Mouse (Mus musculus) CH12.LX (cell line): ENCODE results near the gene Papss1. TPM values are rescaled to one million over a fixed set of nuclear protein-coding genes. Genes with fewer than 3 reads are reported as not detected.

Source experiments
- DNase-seq: peaks from one replicate; pipeline ENCODE4 v3.0.0-alpha.2; 2013; ENCODE audit errors: extremely low read depth
- H3K27ac ChIP-seq: 2 replicates; pipeline ENCODE4 v1.5.1; 2012; ENCODE audit warnings: low read depth, mild to moderate bottlenecking, control low read depth, moderate library complexity; ENCODE audit not compliant: insufficient read depth
- H3K27me3 ChIP-seq: replicated peaks from 2 replicates; pipeline ENCODE3; 2012; ENCODE audit warnings: inconsistent platforms
- H3K36me3 ChIP-seq, 2 experiments: replicated peaks in 1 of 2; 2 replicates each; pipeline versions ENCODE3 to v1.6.1; 2012; ENCODE audit warnings: inconsistent platforms in 1 of 2, low read length in 1 of 2, mild to moderate bottlenecking in 1 of 2, mixed read lengths in 1 of 2, moderate library complexity in 1 of 2; ENCODE audit not compliant: control insufficient read depth in 1 of 2, insufficient read depth in 1 of 2
- H3K4me1 ChIP-seq, 2 experiments: 2 replicates each; pipeline ENCODE4 v1.6.1; 2012; ENCODE audit warnings: inconsistent platforms in 1 of 2, moderate library complexity in 1 of 2; ENCODE audit not compliant: insufficient read depth in 2 of 2, control insufficient read depth in 1 of 2
- H3K4me2 ChIP-seq: 2 replicates; pipeline ENCODE4 v1.6.1; 2012; ENCODE audit warnings: low read depth, mild to moderate bottlenecking, control low read depth; ENCODE audit not compliant: poor library complexity, insufficient read depth, severe bottlenecking
- H3K4me3 ChIP-seq, 3 experiments: fragments of 150-350 bp in 1 of 3; sonication (generic) in 1 of 3; replicated peaks in 1 of 3; 2 replicates each; pipeline versions ENCODE3 to v1.5.1; 2011 to 2012; ENCODE audit warnings: low read depth in 2 of 3, low read length in 2 of 3, mild to moderate bottlenecking in 2 of 3, moderate library complexity in 2 of 3, control low read depth in 1 of 3, improper control_type of control experiment in 1 of 3, inconsistent platforms in 1 of 3, mixed read lengths in 1 of 3; ENCODE audit not compliant: poor library complexity in 1 of 3
- H3K79me2 ChIP-seq: replicated peaks from 2 replicates; pipeline ENCODE4 v1.6.1; 2012; ENCODE audit warnings: mild to moderate bottlenecking, moderate library complexity; ENCODE audit not compliant: control insufficient read depth, poor library complexity, insufficient read depth, severe bottlenecking; ENCODE audit errors: extremely low read depth
- H3K9ac ChIP-seq: 2 replicates; pipeline ENCODE4 v1.6.1; 2012; ENCODE audit warnings: low read depth, mild to moderate bottlenecking, control low read depth, moderate library complexity; ENCODE audit not compliant: insufficient read depth
- H3K9me3 ChIP-seq: replicated peaks from 2 replicates; pipeline ENCODE3; 2012; ENCODE audit warnings: low read length, inconsistent platforms, mixed read lengths
- CHD1 ChIP-seq: IDR thresholded peaks from 2 replicates; pipeline ENCODE4 v1.6.1; 2012; ENCODE audit warnings: low read depth, low read length, improper control_type of control experiment, inconsistent platforms
- CTCF ChIP-seq, 2 experiments: IDR thresholded peaks in 1 of 2; conservative IDR thresholded peaks in 1 of 2; 2 replicates each; pipeline ENCODE4 v1.5.1; 2011 to 2012; ENCODE audit warnings: low read depth in 2 of 2, low read length in 2 of 2, improper control_type of control experiment in 1 of 2, inconsistent platforms in 1 of 2, mild to moderate bottlenecking in 1 of 2, moderate library complexity in 1 of 2
- E2F4 ChIP-seq: IDR thresholded peaks from 2 replicates; pipeline ENCODE4 v1.6.1; 2011; ENCODE audit warnings: low read depth, low read length, improper control_type of control experiment; ENCODE audit not compliant: insufficient replicate concordance
- ELF1 ChIP-seq: IDR thresholded peaks from 2 replicates; pipeline ENCODE4 v1.6.1; 2014; ENCODE audit warnings: low read depth, mild to moderate bottlenecking, inconsistent platforms, low read length, improper control_type of control experiment
- EP300 ChIP-seq: IDR thresholded peaks from 2 replicates; pipeline ENCODE4 v1.6.1; 2011; ENCODE audit warnings: low read length, improper control_type of control experiment
- HCFC1 ChIP-seq: IDR thresholded peaks from 2 replicates; pipeline ENCODE4 v1.6.1; 2012; ENCODE audit warnings: low read depth, mild to moderate bottlenecking, inconsistent platforms, low read length, improper control_type of control experiment
- MAFK ChIP-seq: IDR thresholded peaks from 2 replicates; pipeline ENCODE4 v1.6.1; 2011; ENCODE audit warnings: low read length, improper control_type of control experiment; ENCODE audit not compliant: insufficient replicate concordance
- MAX ChIP-seq: IDR thresholded peaks from 2 replicates; pipeline ENCODE4 v1.6.1; 2011; ENCODE audit warnings: low read length, improper control_type of control experiment
- MAZ ChIP-seq: IDR thresholded peaks from 2 replicates; pipeline ENCODE4 v1.6.1; 2012; ENCODE audit warnings: low read depth, mild to moderate bottlenecking, inconsistent platforms, low read length, improper control_type of control experiment, moderate library complexity
- MYC ChIP-seq: IDR thresholded peaks from 2 replicates; pipeline ENCODE4 v1.6.1; 2011; ENCODE audit warnings: low read depth, mild to moderate bottlenecking, improper control_type of control experiment, low read length
- NELFE ChIP-seq: IDR thresholded peaks from 2 replicates; pipeline ENCODE4 v1.6.1; 2011; ENCODE audit warnings: low read depth, low read length, improper control_type of control experiment
- NRF1 ChIP-seq: IDR thresholded peaks from 2 replicates; pipeline ENCODE4 v1.6.1; 2014; ENCODE audit warnings: low read depth, mild to moderate bottlenecking, inconsistent platforms, low read length, improper control_type of control experiment, moderate library complexity
- PAX5 ChIP-seq: IDR thresholded peaks from 2 replicates; pipeline ENCODE4 v1.6.1; 2012; ENCODE audit warnings: low read length, inconsistent platforms, mixed read lengths
- POLR2A ChIP-seq: IDR thresholded peaks from 2 replicates; pipeline ENCODE4 v1.6.1; 2011; ENCODE audit warnings: low read depth, mild to moderate bottlenecking, improper control_type of control experiment, low read length
- RCOR1 ChIP-seq: conservative IDR thresholded peaks from 2 replicates; pipeline ENCODE4 v1.6.1; 2012; ENCODE audit warnings: low read depth, mild to moderate bottlenecking, inconsistent platforms, low read length, improper control_type of control experiment
- SIN3A ChIP-seq: IDR thresholded peaks from 2 replicates; pipeline ENCODE4 v1.6.1; 2012; ENCODE audit warnings: low read length, improper control_type of control experiment, inconsistent platforms
- SMC3 ChIP-seq: IDR thresholded peaks from 2 replicates; pipeline ENCODE4 v1.6.1; 2011; ENCODE audit warnings: low read depth, low read length, improper control_type of control experiment
- TBP ChIP-seq: conservative IDR thresholded peaks from 2 replicates; pipeline ENCODE4 v1.6.1; 2011; ENCODE audit warnings: low read depth, low read length, improper control_type of control experiment
- UBTF ChIP-seq: IDR thresholded peaks from 2 replicates; pipeline ENCODE4 v1.6.1; 2012; ENCODE audit warnings: low read depth, mild to moderate bottlenecking, inconsistent platforms, low read length, improper control_type of control experiment, moderate library complexity
- ZC3H11A ChIP-seq: IDR thresholded peaks from 2 replicates; pipeline ENCODE4 v1.6.1; 2012; ENCODE audit warnings: low read depth, mild to moderate bottlenecking, inconsistent platforms, low read length, improper control_type of control experiment
- ZKSCAN1 ChIP-seq: IDR thresholded peaks from 2 replicates; pipeline ENCODE4 v1.6.1; 2012; ENCODE audit warnings: low read depth, inconsistent platforms, low read length, improper control_type of control experiment, borderline replicate concordance
- dilution Hi-C: fragments of 300-500 bp; cut with MboI; formaldehyde crosslinking; loops from 2 replicates; pipeline ENCODE4 v1.14.3; 2020; ENCODE audit warnings: low sequenced_read_pairs; ENCODE audit not compliant: extremely low pct_unique_long_range_greater_than_20kb, extremely low pct_ligation_motif_present
- in situ Hi-C: fragments of 300-500 bp; cut with MboI; formaldehyde crosslinking; loops from 3 replicates; pipeline ENCODE4 v1.14.3; 2019; ENCODE audit warnings: low sequenced_read_pairs, low pct_ligation_motif_present, low pct_unique_long_range_greater_than_20kb, mixed read lengths
- polyA plus RNA-seq: library from polyadenylated mRNA; unstranded; fragments of >175 nt; gene quantifications from 2 replicates; pipeline ENCODE4 v1.2.1, GENCODE M21; 2012; ENCODE audit warnings: low read depth; ENCODE audit not compliant: insufficient read length
- total RNA-seq, 2 experiments: library from RNA; depleted of rRNA; stranded (reverse); fragments of 300-350 nt in 1 of 2; fragments of >200 nt in 1 of 2; gene quantifications; 2 replicates each; pipeline ENCODE4 v1.2.3; 2012 to 2014

The Papss1 gene
- total and polyA plus RNA-seq, 3 experiments = 13.0 to 27.1 (median 19.3) TPM

GRCm38 (mm10) chr3:131627476-131627875, 62.9 kb downstream of the Papss1 start:
- dilution Hi-C loops = no loop called here
- Histone ChIP-seq H3K4me3 (no peak overlapping the region), H3K36me3 (peaks cover 0 to 27% of the 10 kb centered on the region in 2 experiments)
- DNase-seq = no peak
- TF ChIP-seq POLR2A = no peak
- TF ChIP-seq CHD1 = no peak
- no peak for TF ChIP-seq EP300
- TF ChIP-seq CTCF (conservative IDR thresholded peaks at IDR 0.05 in 1 of 2, IDR thresholded peaks at IDR 0.05 in 1 of 2; ENCODE audit: low read depth in 2 of 2, low read length in 2 of 2) = no peak
- no peak for TF ChIP-seq ZKSCAN1
- no peak for TF ChIP-seq MAFK
- TF ChIP-seq TBP = no peak
- TF ChIP-seq, all 38 proteins: peak for 0
- in situ Hi-C loops = no loop called here
- no peak overlapping the region for H3K4me2 ChIP-seq
- H3K79me2 ChIP-seq = no peaks in the 10 kb centered on the region
- H3K9me3 ChIP-seq = no peaks in the 10 kb centered on the region
- peaks cover 0 to 14% of the 10 kb centered on the region in 2 experiments; a peak in 2 of 4 replicates for H3K4me1 ChIP-seq
- H3K9ac ChIP-seq = no peak overlapping the region
- H3K27ac ChIP-seq = no peak overlapping the region
- H3K27me3 ChIP-seq = no peaks in the 10 kb centered on the region

DNA sequence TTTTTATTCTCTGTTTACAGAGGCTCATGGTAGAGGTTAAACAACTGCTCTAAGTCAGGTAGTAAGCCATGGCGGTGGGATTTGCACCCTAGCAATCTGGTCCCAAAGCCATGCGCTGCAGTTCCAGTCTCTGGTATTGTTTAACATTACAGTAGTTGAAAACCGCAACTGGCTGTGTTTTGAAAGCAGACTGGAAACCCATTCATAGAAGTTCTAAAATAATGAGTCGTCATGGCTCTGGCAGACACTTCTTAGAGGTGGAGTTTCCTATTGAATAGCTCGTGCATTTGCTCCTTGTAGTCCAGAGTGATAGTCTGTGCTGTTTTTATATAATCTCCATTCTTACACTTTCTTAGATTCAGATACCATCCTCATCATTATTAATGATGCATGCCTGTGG, 63.7 kb downstream of the Papss1 start:
- in situ Hi-C loops = no loop called here
- dilution Hi-C loops = no loop called here
- H3K9me3 ChIP-seq = no peaks in the 10 kb centered on the region
- DNase-seq = no peak
- TF ChIP-seq HCFC1 (no peak), MAX (no peak), ELF1 (no peak), MYC (no peak), SMC3 (no peak), ZC3H11A (no peak), SIN3A (no peak), UBTF (no peak), NRF1 (no peak), MAZ (no peak), PAX5 (no peak), RCOR1 (no peak), E2F4 (no peak), NELFE (no peak)
- peaks cover 0 to 28% of the 10 kb centered on the region in 2 experiments for H3K36me3 ChIP-seq
- no peaks in the 10 kb centered on the region for H3K27me3 ChIP-seq
- H3K4me2 ChIP-seq = no peak overlapping the region
- no peak overlapping the region for H3K4me3 ChIP-seq
- peaks cover 0 to 6% of the 10 kb centered on the region in 2 experiments; a peak in 1 of 4 replicates for H3K4me1 ChIP-seq
- H3K79me2 ChIP-seq = no peaks in the 10 kb centered on the region
- no peak overlapping the region for H3K27ac ChIP-seq
- no peak overlapping the region for H3K9ac ChIP-seq
